Mouse (Mus musculus): ENCODE data around the gene Cdyl.

DNA sequence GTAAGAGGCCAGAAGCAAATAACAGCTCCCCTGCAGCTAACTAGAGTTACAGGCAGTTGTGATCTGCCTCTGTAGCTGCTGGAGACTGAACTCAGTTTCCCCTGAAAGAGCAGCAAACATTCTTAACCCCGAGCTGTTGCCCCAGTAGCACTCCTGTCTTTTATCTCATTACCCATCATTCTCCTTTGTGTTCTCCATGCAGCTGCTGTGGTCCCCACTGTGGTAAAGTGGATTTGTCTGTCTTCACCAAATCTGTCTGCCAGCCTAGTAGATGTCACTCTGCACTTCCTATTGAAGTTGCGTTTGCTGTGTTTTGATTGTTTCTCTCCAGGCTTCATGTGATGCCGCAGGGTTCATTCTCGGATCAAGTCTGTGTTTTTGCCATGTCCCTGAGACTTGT lies 130.8 kb downstream of the Cdyl start:
- TF ChIP-seq CTCF (IDR thresholded peaks at IDR 0.05; ENCODE audit: borderline replicate concordance, insufficient read depth, low read depth, low read length), result no peak
- no peak for TF ChIP-seq POLR2A (IDR thresholded peaks at IDR 0.05; ENCODE audit: borderline replicate concordance, insufficient read depth, low read length)

Measured in cerebellum, adult 2 months (tissue).